Mouse (Mus musculus) heart, embryonic 16.5 days (tissue): ENCODE results near the gene Spdl1. TPM values are rescaled to one million over a fixed set of nuclear protein-coding genes. Genes with fewer than 3 reads are reported as not detected.

Experiments used
- ATAC-seq: fragments of 200-750 bp; cut with Nextera tagmentation; replicated peaks from 2 replicates; pipeline ENCODE4 v1.8.0; 2017; ENCODE audit warnings: moderate number of reproducible peaks; ENCODE audit not compliant: insufficient read depth, low FRiP score; ENCODE audit errors: extremely low read depth
- H3K27ac ChIP-seq: fragments of 300-500 bp; sonication (generic); 2 replicates; pipeline ENCODE4 v1.5.1; 2014; ENCODE audit warnings: mild to moderate bottlenecking, low read length, control low read depth, moderate library complexity
- H3K27me3 ChIP-seq: fragments of 300-500 bp; sonication (generic); 2 replicates; pipeline ENCODE4 v1.6.1; 2014; ENCODE audit warnings: low read length, mixed read lengths; ENCODE audit not compliant: control insufficient read depth, insufficient read depth
- H3K36me3 ChIP-seq: fragments of 300-500 bp; sonication (generic); 2 replicates; pipeline ENCODE4 v1.6.1; 2014; ENCODE audit not compliant: control insufficient read depth, insufficient read depth
- H3K4me1 ChIP-seq: fragments of 300-500 bp; sonication (generic); 2 replicates; pipeline ENCODE4 v1.6.1; 2014; ENCODE audit warnings: low read length, mixed read lengths; ENCODE audit not compliant: control insufficient read depth, insufficient read depth
- H3K4me2 ChIP-seq: fragments of 300-500 bp; sonication (generic); 2 replicates; pipeline ENCODE4 v1.6.1; 2014; ENCODE audit warnings: low read depth, mild to moderate bottlenecking, control low read depth, low read length
- H3K4me3 ChIP-seq: fragments of 300-500 bp; sonication (generic); 2 replicates; pipeline ENCODE4 v1.5.1; 2014; ENCODE audit warnings: mild to moderate bottlenecking, control low read depth, low read length
- H3K9ac ChIP-seq: fragments of 300-500 bp; sonication (generic); 2 replicates; pipeline ENCODE4 v1.6.1; 2014; ENCODE audit warnings: low read length, control low read depth
- H3K9me3 ChIP-seq: fragments of 300-500 bp; sonication (generic); replicated peaks from 2 replicates; pipeline ENCODE4 v1.6.1; 2016; ENCODE audit warnings: low read length; ENCODE audit not compliant: control insufficient read depth
- WGBS: fragments of 180-500 bp; shearing (Covaris S2); extraction: QIAGEN DNeasy Blood & Tissue Kit; methylation state at CpG from one replicate; pipeline ENCODE4 v1.1.7; 2014; 5-methylcytosine and 5-hydroxymethylcytosine counted together
- polyA plus RNA-seq: library from polyadenylated mRNA; unstranded; fragments of >200 nt; fragmentation: Nextera tagmentation; extraction: Ambion mirVana; gene quantifications from 2 replicates; pipeline ENCODE4 v1.2.1, GENCODE M21; 2015

Spdl1 gene
- polyA plus RNA-seq, 1 experiment from 2014 or later = 16.3 TPM

- Histone ChIP-seq H3K4me2 (no peak overlapping the region), H3K4me1 (no peaks in the 10 kb centered on the region), H3K36me3 (no peaks in the 10 kb centered on the region), H3K27me3 (no peaks in the 10 kb centered on the region), H3K4me3 (no peak overlapping the region), H3K9ac (no peak overlapping the region), H3K9me3 (no peaks in the 10 kb centered on the region), H3K27ac (no peak overlapping the region)
- 79% methylated on average over 9 of the region's 9 CpGs for WGBS
- no peak for ATAC-seq
Measured at GRCm38 (mm10) chr11:34773304-34773895, 60.0 kb downstream of the Spdl1 start.

GRCm38 (mm10) chr11:34771221-34771986 lies 62.0 kb downstream of the Spdl1 start:
- 0 out of 2 replicates have a peak overlapping the region, but pooled peaks have one; percentile 7 for H3K4me2 ChIP-seq
- peak; percentile 71 for ATAC-seq
- WGBS = 39% methylated on average over 12 of the region's 12 CpGs
- H3K9ac ChIP-seq = no peak overlapping the region
- H3K9me3 ChIP-seq = no peaks in the 10 kb centered on the region
- H3K4me3 ChIP-seq = no peak overlapping the region
- H3K27me3 ChIP-seq = no peaks in the 10 kb centered on the region
- H3K4me1 ChIP-seq = no peaks in the 10 kb centered on the region
- H3K27ac ChIP-seq = no peak overlapping the region
- no peaks in the 10 kb centered on the region for H3K36me3 ChIP-seq

GRCm38 (mm10) chr11:34770666-34771065 lies 62.8 kb downstream of the Spdl1 start:
- no peak overlapping the region for H3K27ac ChIP-seq
- H3K9me3 ChIP-seq = no peaks in the 10 kb centered on the region; the same call in 1 of the 2 replicates
- no peaks in the 10 kb centered on the region for H3K27me3 ChIP-seq
- no peak overlapping the region for H3K4me2 ChIP-seq
- no peaks in the 10 kb centered on the region for H3K36me3 ChIP-seq
- H3K4me1 ChIP-seq = no peaks in the 10 kb centered on the region
- 60% methylated on average over 4 of the region's 4 CpGs for WGBS
- ATAC-seq = no peak
- H3K9ac ChIP-seq = no peak overlapping the region
- no peak overlapping the region for H3K4me3 ChIP-seq

GRCm38 (mm10) chr11:34769946-34770345 lies 63.5 kb downstream of the Spdl1 start:
- no peaks in the 10 kb centered on the region for H3K27me3 ChIP-seq
- H3K4me1 ChIP-seq = no peaks in the 10 kb centered on the region
- H3K4me2 ChIP-seq = no peak overlapping the region
- H3K9ac ChIP-seq = no peak overlapping the region
- H3K27ac ChIP-seq = no peak overlapping the region
- H3K9me3 ChIP-seq = no peaks in the 10 kb centered on the region; the same call in 1 of the 2 replicates
- WGBS = 87% methylated on average over 8 of the region's 8 CpGs
- no peaks in the 10 kb centered on the region for H3K36me3 ChIP-seq
- H3K4me3 ChIP-seq = no peak overlapping the region
- ATAC-seq = no peak

- H3K4me2 ChIP-seq = no peak overlapping the region
- ATAC-seq = no peak
- 90% methylated on average over 2 of the region's 2 CpGs for WGBS
- no peaks in the 10 kb centered on the region for H3K27me3 ChIP-seq
- H3K36me3 ChIP-seq = no peaks in the 10 kb centered on the region
- no peak overlapping the region for H3K9ac ChIP-seq
- no peak overlapping the region for H3K4me3 ChIP-seq
- H3K9me3 ChIP-seq = no peaks in the 10 kb centered on the region; the same call in 1 of the 2 replicates
- H3K4me1 ChIP-seq = no peaks in the 10 kb centered on the region
- H3K27ac ChIP-seq = no peak overlapping the region
Measured at GRCm38 (mm10) chr11:34769396-34769795, 64.0 kb downstream of the Spdl1 start.

- no peak overlapping the region for H3K4me3 ChIP-seq
- H3K4me1 ChIP-seq = no peaks in the 10 kb centered on the region
- H3K36me3 ChIP-seq = no peaks in the 10 kb centered on the region
- H3K27me3 ChIP-seq = no peaks in the 10 kb centered on the region
- H3K9me3 ChIP-seq = no peaks in the 10 kb centered on the region; the same call in 1 of the 2 replicates
- ATAC-seq = no peak
- no peak overlapping the region for H3K27ac ChIP-seq
- no peak overlapping the region for H3K4me2 ChIP-seq
- 65% methylated on average over 5 of the region's 5 CpGs for WGBS
- H3K9ac ChIP-seq = no peak overlapping the region
Measured at GRCm38 (mm10) chr11:34763739-34764361, 69.6 kb downstream of the Spdl1 start.

- Histone ChIP-seq H3K4me1 (no peaks in the 10 kb centered on the region), H3K9ac (no peak overlapping the region), H3K27ac (no peak overlapping the region), H3K4me2 (no peak overlapping the region), H3K4me3 (no peak overlapping the region), H3K36me3 (no peaks in the 10 kb centered on the region), H3K27me3 (no peaks in the 10 kb centered on the region), H3K9me3 (no peaks in the 10 kb centered on the region; the same call in 1 of the 2 replicates)
- no peak for ATAC-seq
- WGBS = 82% methylated on average over 5 of the region's 5 CpGs
Measured at GRCm38 (mm10) chr11:34762570-34763127, 70.8 kb downstream of the Spdl1 start.

GRCm38 (mm10) chr11:34762125-34762524 lies 71.3 kb downstream of the Spdl1 start:
- H3K27me3 ChIP-seq = no peaks in the 10 kb centered on the region
- no peaks in the 10 kb centered on the region; the same call in 1 of the 2 replicates for H3K9me3 ChIP-seq
- no peak overlapping the region for H3K4me2 ChIP-seq
- H3K9ac ChIP-seq = no peak overlapping the region
- no peaks in the 10 kb centered on the region for H3K4me1 ChIP-seq
- ATAC-seq = no peak
- H3K4me3 ChIP-seq = no peak overlapping the region
- H3K36me3 ChIP-seq = no peaks in the 10 kb centered on the region
- no peak overlapping the region for H3K27ac ChIP-seq
- 76% methylated on average over 6 of the region's 6 CpGs for WGBS

GRCm38 (mm10) chr11:34759582-34759981 lies 73.9 kb downstream of the Spdl1 start:
- H3K9ac ChIP-seq = no peak overlapping the region
- ATAC-seq = no peak
- no peaks in the 10 kb centered on the region for H3K9me3 ChIP-seq
- H3K4me3 ChIP-seq = no peak overlapping the region
- H3K4me1 ChIP-seq = no peaks in the 10 kb centered on the region
- no peak overlapping the region for H3K4me2 ChIP-seq
- H3K27me3 ChIP-seq = no peaks in the 10 kb centered on the region
- no peaks in the 10 kb centered on the region for H3K36me3 ChIP-seq
- WGBS = 78% methylated on average over 4 of the region's 4 CpGs
- H3K27ac ChIP-seq = no peak overlapping the region
